Mouse (Mus musculus) C2C12 (cell line): ENCODE data around the gene Atg2a.

ENCODE experiments used
- CEBPB ChIP-seq: IDR thresholded peaks from one replicate; pipeline ENCODE4 v1.6.1; 2011; ENCODE audit warnings: low read depth, mild to moderate bottlenecking, control low read depth, moderate library complexity
- CTCF ChIP-seq: IDR thresholded peaks from one replicate; pipeline ENCODE4 v1.5.1; 2011; ENCODE audit not compliant: control insufficient read depth, insufficient read depth, insufficient read length
- FOSL1 ChIP-seq: IDR thresholded peaks from one replicate; pipeline ENCODE4 v1.8.0; 2011; ENCODE audit warnings: mild to moderate bottlenecking, low read length; ENCODE audit not compliant: poor library complexity, insufficient read depth, severe bottlenecking
- MAX ChIP-seq: IDR thresholded peaks from one replicate; pipeline ENCODE4 v1.6.1; 2011; ENCODE audit warnings: mild to moderate bottlenecking, control low read depth
- MYOG ChIP-seq: IDR thresholded peaks from one replicate; pipeline ENCODE4 v1.6.1; 2011; ENCODE audit not compliant: control insufficient read depth, insufficient read length; ENCODE audit errors: extremely low read depth
- USF1 ChIP-seq: IDR thresholded peaks from one replicate; pipeline ENCODE4 v1.6.1; 2011; ENCODE audit warnings: low read depth, mild to moderate bottlenecking, control low read depth, moderate library complexity

GRCm38 (mm10) chr19:6306586-6306985 is 65.1 kb downstream of the Atg2a start:
- TF ChIP-seq MYOG (no peak), CTCF (peak; percentile 98), USF1 (no peak), FOSL1 (no peak), MAX (no peak), CEBPB (no peak)
